Mouse (Mus musculus): ENCODE data around the gene Adra2b.

Adra2b gene

GRCm38 (mm10) chr2:127383881-127384280, 20.9 kb downstream of the Adra2b start:
- DNase-seq (ENCODE audit: extremely low spot score), result no peak

- no peak for DNase-seq (ENCODE audit: extremely low spot score)
These were observed 24.5 kb downstream of the Adra2b start for GRCm38 (mm10) chr2:127387521-127387920.

- DNase-seq (ENCODE audit: extremely low spot score), result no peak
These were observed 27.3 kb downstream of the Adra2b start for GRCm38 (mm10) chr2:127390352-127390751.

GRCm38 (mm10) chr2:127390846-127391245, 27.8 kb downstream of the Adra2b start:
- DNase-seq (ENCODE audit: extremely low spot score), result no peak

- no peak for DNase-seq (ENCODE audit: extremely low spot score)
These were observed 28.3 kb downstream of the Adra2b start for GRCm38 (mm10) chr2:127391323-127391722.

- no peak for DNase-seq (ENCODE audit: extremely low spot score)
These were observed 31.7 kb downstream of the Adra2b start for GRCm38 (mm10) chr2:127394606-127395161.

GRCm38 (mm10) chr2:127398738-127399137, 35.7 kb downstream of the Adra2b start:
- no peak for DNase-seq (ENCODE audit: extremely low spot score)

GRCm38 (mm10) chr2:127411126-127411525, 48.1 kb downstream of the Adra2b start:
- DNase-seq (ENCODE audit: extremely low spot score), result no peak

- DNase-seq (ENCODE audit: extremely low spot score), result no peak
These were observed 52.8 kb downstream of the Adra2b start for GRCm38 (mm10) chr2:127415806-127416205.

GRCm38 (mm10) chr2:127416706-127417105, 53.7 kb downstream of the Adra2b start:
- no peak for DNase-seq (ENCODE audit: extremely low spot score)
